Mouse (Mus musculus): Measurements from ENCODE around the gene Hist2h2ab.
"Not testable (repeated sequence)": the region's sequence is repeated elsewhere in the genome, so short reads cannot be mapped to it uniquely, and the experiment has no call there.

Hist2h2ab gene

GRCm38 (mm10) chr3:96261623-96262022 lies 42.0 kb downstream of the Hist2h2ab start:
- no peak for DNase-seq (ENCODE audit: low spot score in 2 of 2)

GRCm38 (mm10) chr3:96262216-96262875 lies 42.7 kb downstream of the Hist2h2ab start:
- DNase-seq (ENCODE audit: low spot score in 2 of 2) = peak; percentile 58 to 85

GRCm38 (mm10) chr3:96262979-96263550 lies 43.4 kb downstream of the Hist2h2ab start, which contains the start of gene Hist2h4:
Gene Hist2h4 (minus strand): TSS chr3:96263311.
- DNase-seq (ENCODE audit: low spot score in 2 of 2) = peak; percentile 95

- DNase-seq (ENCODE audit: low spot score in 2 of 2) = peak; percentile 31 to 38
Observed at GRCm38 (mm10) chr3:96263558-96264403, 44.1 kb downstream of the Hist2h2ab start.

- DNase-seq (ENCODE audit: low spot score in 2 of 2) = no peak
Observed at GRCm38 (mm10) chr3:96264404-96264949, 44.8 kb downstream of the Hist2h2ab start.

GRCm38 (mm10) chr3:96266132-96266710 lies 46.6 kb downstream of the Hist2h2ab start:
- no peak for DNase-seq (ENCODE audit: low spot score in 2 of 2)

GRCm38 (mm10) chr3:96267541-96267940 lies 47.9 kb downstream of the Hist2h2ab start:
- DNase-seq (ENCODE audit: low spot score in 2 of 2) = no peak

- peak; percentile 72 to 76 for DNase-seq (ENCODE audit: low spot score in 2 of 2)
Observed at GRCm38 (mm10) chr3:96268051-96268775, 48.5 kb downstream of the Hist2h2ab start, which contains the start of gene Hist2h3b. Gene Hist2h3b (plus strand): TSS chr3:96268654.

- not testable (repeated sequence) for DNase-seq (ENCODE audit: low spot score in 2 of 2)
Observed at GRCm38 (mm10) chr3:96268776-96269378, 49.2 kb downstream of the Hist2h2ab start.
